Mouse (Mus musculus): ENCODE data around the gene Pkdcc. TPM values are rescaled to one million over a fixed set of nuclear protein-coding genes. Genes with fewer than 3 reads are reported as not detected.

Pkdcc gene
- total RNA-seq, 2 experiments from 2014 or later: 12.4 to 15.5 TPM

- DNase-seq (ENCODE audit: low spot score in 2 of 2): no peak
These were observed 3.9 kb upstream of the Pkdcc start for GRCm38 (mm10) chr17:83211196-83211595.

- no peak for DNase-seq (ENCODE audit: low spot score in 2 of 2)
These were observed 2.7 kb upstream of the Pkdcc start for GRCm38 (mm10) chr17:83212422-83212821.

- DNase-seq (ENCODE audit: low spot score in 2 of 2): no peak
These were observed 1.7 kb upstream of the Pkdcc start for GRCm38 (mm10) chr17:83213228-83213915.

GRCm38 (mm10) chr17:83214161-83214592 is 915 bp upstream of the Pkdcc start:
- no peak for DNase-seq (ENCODE audit: low spot score in 2 of 2)

- DNase-seq (ENCODE audit: low spot score in 2 of 2): peak in 1 of 2 experiments; percentile 52
These were observed 595 bp downstream of the Pkdcc start for GRCm38 (mm10) chr17:83215529-83216244.

GRCm38 (mm10) chr17:83216251-83216919 is 1.3 kb downstream of the Pkdcc start:
- DNase-seq (ENCODE audit: low spot score in 2 of 2): no peak

- DNase-seq (ENCODE audit: low spot score in 2 of 2): no peak
These were observed 3.1 kb downstream of the Pkdcc start for GRCm38 (mm10) chr17:83218189-83218588.

GRCm38 (mm10) chr17:83218722-83219121 is 3.6 kb downstream of the Pkdcc start:
- DNase-seq (ENCODE audit: low spot score in 2 of 2): no peak

GRCm38 (mm10) chr17:83219351-83220287 is 4.5 kb downstream of the Pkdcc start:
- no peak for DNase-seq (ENCODE audit: low spot score in 2 of 2)

- DNase-seq (ENCODE audit: low spot score in 2 of 2): no peak
These were observed 6.0 kb downstream of the Pkdcc start for GRCm38 (mm10) chr17:83220954-83221538.

- DNase-seq (ENCODE audit: low spot score in 2 of 2): no peak
These were observed 6.8 kb downstream of the Pkdcc start for GRCm38 (mm10) chr17:83221611-83222500.

- no peak for DNase-seq (ENCODE audit: low spot score in 2 of 2)
These were observed 7.6 kb downstream of the Pkdcc start for GRCm38 (mm10) chr17:83222705-83223104.

- DNase-seq (ENCODE audit: low spot score in 2 of 2): peak; percentile 45 to 65
These were observed 9.4 kb downstream of the Pkdcc start for GRCm38 (mm10) chr17:83224451-83224971.

GRCm38 (mm10) chr17:83226395-83226986 is 11.4 kb downstream of the Pkdcc start:
- no peak for DNase-seq (ENCODE audit: low spot score in 2 of 2)

- DNase-seq (ENCODE audit: low spot score in 2 of 2): no peak
These were observed 16.3 kb downstream of the Pkdcc start for GRCm38 (mm10) chr17:83231357-83231756.

- no peak for DNase-seq (ENCODE audit: low spot score in 2 of 2)
These were observed 20.1 kb downstream of the Pkdcc start for GRCm38 (mm10) chr17:83235227-83235626.

- no peak for DNase-seq (ENCODE audit: low spot score in 2 of 2)
These were observed 21.1 kb downstream of the Pkdcc start for GRCm38 (mm10) chr17:83236202-83236601.

- DNase-seq (ENCODE audit: low spot score in 2 of 2): no peak
These were observed 23.3 kb downstream of the Pkdcc start for GRCm38 (mm10) chr17:83238123-83239058.

Measured in left cerebral cortex, adult 18-20 months (tissue).